Mouse (Mus musculus): ENCODE results near the gene Gm1123.

DNA sequence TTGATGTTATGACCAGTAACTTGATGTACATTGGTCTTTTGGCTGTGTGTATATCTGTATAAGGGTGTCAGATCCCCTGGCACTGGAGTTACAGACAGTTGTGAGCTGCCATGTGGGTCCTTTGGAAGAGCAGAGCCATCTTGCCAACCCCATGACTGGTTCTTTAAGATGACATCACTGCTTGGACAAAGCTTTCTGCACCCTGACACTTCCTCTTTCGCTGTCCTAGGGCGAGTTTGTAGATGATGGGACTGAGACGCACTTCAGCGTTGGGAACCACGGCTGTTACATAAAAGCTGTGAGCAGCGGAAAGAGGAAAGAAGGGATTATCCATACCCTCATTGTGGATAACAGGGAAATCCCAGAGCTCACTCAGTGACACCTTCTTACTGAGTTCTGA lies 34.2 kb downstream of the Gm1123 start:
- TF ChIP-seq CTCF (IDR thresholded peaks at IDR 0.05) (no peak), EP300 (IDR thresholded peaks at IDR 0.05; ENCODE audit: insufficient read depth, low read depth, low read length) (no peak), POLR2A (IDR thresholded peaks at IDR 0.05; ENCODE audit: insufficient read depth, low read depth, low read length) (no peak)

Data from heart, adult 2 months (tissue).